Mouse (Mus musculus) naive thymus-derived CD4-positive, alpha-beta T cell, adult 5 months (primary cell): ENCODE measurements around the gene Ttc30b. TPM values are rescaled to one million over a fixed set of nuclear protein-coding genes. Genes with fewer than 3 reads are reported as not detected.

Experiments
- polyA plus RNA-seq: library from polyadenylated mRNA; unstranded; fragments of 100-300 nt; shearing (Covaris generic); gene quantifications from one replicate; pipeline ENCODE4 v1.2.1, GENCODE M21; 2017

Ttc30b gene
- not detected for polyA plus RNA-seq

GRCm38 (mm10) chr2:75938117-75939063 is at the start of gene Ttc30b:
TSS of gene Ttc30b (minus strand) at chr2:75938585.

GRCm38 (mm10) chr2:75981440-75982081 is 43.2 kb upstream of the Ttc30b start, which contains the start of gene Ttc30a1:
TSS of gene Ttc30a1 (minus strand) at chr2:75981967.

DNA sequence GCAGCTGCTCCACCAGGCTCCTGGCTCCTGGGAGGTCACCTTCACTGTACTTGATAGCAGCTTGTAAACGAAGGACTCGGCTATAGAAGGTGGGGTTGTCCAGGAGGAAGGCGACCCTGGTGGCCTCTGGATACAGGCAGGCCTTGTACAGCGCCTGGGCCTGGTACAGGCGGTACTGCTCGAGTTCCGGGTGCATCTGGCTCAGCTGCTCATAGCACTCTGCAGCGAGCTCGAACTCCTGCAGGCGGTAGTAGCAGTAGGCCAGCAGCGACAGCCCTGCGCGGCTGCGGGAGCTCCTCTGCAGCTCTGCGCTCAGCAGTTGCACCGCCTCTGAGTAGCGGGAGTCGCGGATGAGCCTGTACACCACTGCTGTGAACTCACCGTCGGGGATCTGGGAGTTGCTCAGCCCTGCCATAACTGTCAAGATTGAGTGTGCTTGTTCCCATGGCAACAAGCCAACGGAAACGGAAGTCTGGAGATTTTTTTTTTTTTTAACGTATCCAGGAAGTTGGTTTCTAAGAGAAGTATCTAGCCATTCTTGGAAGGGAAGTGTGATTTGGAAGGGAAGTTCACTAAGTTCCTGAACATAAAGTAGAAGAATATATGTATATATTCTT is 39.5 kb upstream of the Ttc30b start, which contains the start of gene Ttc30a2:
TSS of gene Ttc30a2 (minus strand) at position 419 of the 617 bp plus-strand sequence.

Other genes with a start within 250 kb of the Ttc30b start
- 88.5 TPM for gene Nfe2l2, start 233.9 kb downstream of the Ttc30b start, polyA plus RNA-seq
- 72.7 TPM for gene Agps, start 106.4 kb downstream of the Ttc30b start, polyA plus RNA-seq
- not detected for gene Ttc30a2, start 39.6 kb upstream of the Ttc30b start, polyA plus RNA-seq
- 0.09 TPM for gene Ttc30a1, start 43.4 kb upstream of the Ttc30b start, polyA plus RNA-seq